Mouse (Mus musculus): ENCODE results near the gene Cops2. TPM values are rescaled to one million over a fixed set of nuclear protein-coding genes. Genes with fewer than 3 reads are reported as not detected.
A peak's percentile ranks its signal among the peaks of the same experiment; 100 is the strongest.

The Cops2 gene
- total RNA-seq, 2 experiments from 2014 or later = 97.8 to 109 TPM

DNA sequence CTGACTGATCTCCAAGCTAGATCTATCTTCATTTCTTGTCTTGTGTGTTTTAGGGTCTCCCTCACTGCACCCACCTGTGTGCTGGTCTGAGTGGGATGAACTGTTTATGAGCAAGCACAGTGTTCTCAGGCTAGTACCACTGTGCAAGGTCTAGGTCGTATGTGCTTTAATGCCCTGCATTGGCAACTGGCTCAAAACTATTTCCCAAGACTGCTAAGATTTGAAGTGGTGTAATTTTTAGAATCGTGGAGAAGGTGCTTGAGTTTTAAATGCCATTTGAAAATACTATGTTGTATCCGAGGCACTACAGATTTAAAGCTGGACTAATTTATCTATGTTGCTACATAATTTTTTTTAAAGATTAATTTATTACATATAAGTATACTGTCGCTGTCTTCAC is 31.0 kb downstream of the Cops2 start:
- no peak for DNase-seq

DNA sequence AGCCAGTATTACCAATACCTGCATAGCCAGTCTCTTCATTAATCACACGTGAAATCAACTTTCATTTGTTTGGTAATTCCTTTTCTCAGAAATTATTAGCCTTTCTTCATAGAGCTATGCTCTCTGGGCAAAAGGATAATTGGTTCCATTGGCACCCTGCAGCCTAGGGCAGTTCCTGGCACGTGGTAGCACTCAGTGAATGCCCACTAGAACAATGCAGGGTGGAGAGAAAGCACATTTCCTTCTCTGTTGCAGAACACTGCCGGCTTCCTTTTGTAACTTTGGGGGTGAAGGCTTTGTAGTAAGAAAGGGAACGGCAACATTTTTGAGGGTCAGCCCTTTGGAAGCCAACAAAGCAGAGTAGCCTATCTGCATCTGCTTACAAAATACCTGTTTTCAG is 32.7 kb downstream of the Cops2 start:
- DNase-seq = no peak

- DNase-seq = no peak
These were observed 38.5 kb downstream of the Cops2 start for GRCm38 (mm10) chr2:125820397-125820796.

DNA sequence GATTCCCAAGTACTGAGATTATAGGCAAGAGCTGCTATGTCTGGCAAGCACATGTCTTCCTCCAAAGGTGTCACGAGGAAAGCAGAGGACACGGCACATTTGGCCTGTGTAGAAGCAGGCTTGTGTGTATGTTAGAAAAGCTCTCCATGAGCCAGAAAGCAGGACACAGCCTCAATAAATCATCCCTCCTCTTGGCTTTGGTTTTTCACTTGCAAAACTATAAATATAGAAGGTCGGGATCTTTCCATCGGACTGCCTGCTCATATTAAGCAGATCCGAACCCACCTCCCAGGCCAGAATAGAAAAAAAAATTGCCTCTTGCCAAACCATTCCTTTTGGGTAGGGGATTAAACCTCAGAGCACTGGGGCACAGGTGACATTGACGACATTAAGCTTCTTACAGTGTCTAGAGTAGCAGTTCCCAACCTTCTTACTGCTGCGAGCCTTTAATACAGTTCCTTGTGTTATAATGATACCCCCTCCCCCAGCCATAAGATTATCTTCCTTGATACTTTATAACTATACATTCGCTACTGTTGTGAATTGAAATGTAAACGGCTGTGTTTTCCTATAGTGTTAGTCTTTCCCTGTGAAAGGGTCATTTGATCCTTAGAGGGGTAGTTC is 44.9 kb downstream of the Cops2 start:
- DNase-seq = no peak

DNA sequence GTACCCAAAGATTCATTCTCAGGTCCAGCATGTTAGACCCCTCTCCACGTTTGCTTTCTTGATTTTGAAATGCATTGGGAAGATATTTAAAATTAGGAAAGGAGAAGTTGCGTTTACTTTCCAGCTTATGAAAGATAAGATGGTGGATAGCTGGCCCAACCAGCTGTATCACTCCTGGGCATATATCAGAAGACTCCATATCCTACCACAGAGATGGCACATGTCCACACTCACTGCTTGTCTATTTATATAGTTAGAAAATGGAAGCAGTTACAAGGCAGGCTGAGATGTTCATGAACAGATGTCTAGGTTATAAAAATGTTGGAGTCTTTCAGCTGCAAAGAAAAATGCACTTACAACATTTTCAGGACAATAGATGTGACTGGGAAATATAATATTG is 47.6 kb downstream of the Cops2 start:
- DNase-seq = no peak

- DNase-seq = no peak
These were observed 49.4 kb downstream of the Cops2 start for GRCm38 (mm10) chr2:125809551-125809950.

- DNase-seq = no peak
These were observed 53.1 kb downstream of the Cops2 start for GRCm38 (mm10) chr2:125805826-125806225.

DNA sequence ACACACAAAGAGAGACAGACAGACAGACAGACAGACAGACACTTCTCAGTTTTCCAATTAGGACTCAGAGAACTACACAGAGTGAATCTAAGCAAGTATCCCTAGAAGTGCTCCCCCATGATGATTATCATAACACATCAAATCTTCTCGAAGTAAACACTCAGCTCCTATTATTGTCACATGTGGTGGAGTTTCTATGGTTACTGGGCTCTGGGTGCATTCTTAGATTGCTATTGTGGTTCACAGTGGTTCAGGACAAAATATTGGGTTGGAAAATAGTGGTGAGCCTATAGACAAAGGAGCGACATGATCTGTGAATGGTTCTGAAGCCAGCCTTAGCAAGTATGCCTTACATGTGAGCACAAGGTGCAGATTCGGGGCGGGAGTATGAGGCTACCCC is 57.0 kb downstream of the Cops2 start:
- DNase-seq = no peak

DNA sequence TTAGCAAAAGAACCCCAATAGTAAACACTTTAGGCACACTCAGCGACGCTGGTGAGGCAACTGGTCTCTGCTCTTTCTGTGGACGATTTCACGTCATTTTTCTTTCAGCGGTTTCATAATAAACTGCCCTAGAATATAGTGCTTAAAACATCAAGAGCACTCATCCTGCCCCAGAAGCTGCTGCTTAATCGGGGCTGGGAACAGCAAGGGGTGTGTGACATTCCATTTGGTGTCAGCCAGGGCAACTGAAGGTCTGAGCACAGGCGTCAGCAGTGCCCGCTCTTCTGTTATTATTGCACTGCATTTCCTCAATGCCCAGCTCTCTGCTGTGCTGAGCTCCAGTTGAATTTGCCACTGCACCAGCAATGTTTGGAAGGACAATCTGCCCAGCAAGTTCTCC is 57.9 kb downstream of the Cops2 start:
- no peak for DNase-seq

DNA sequence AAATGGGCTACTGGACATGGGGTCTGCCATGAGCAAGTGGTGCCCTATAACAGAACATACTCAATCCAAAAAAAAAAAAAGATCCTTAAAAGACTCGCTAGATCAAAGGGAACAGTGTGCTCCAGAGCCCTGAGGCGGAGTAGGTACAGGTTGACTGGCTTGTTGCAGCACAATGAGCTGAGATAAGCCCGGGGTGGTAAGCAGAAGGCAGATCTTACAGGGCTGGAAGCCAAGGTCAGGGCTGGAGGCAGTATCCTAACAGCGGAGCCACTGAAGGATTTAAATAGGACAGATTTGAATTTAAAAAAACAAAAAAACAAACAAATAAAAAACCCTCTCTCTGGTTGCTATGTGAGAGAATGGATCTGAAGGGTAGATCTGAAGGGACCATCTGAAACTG is 58.5 kb downstream of the Cops2 start:
- no peak for DNase-seq

DNA sequence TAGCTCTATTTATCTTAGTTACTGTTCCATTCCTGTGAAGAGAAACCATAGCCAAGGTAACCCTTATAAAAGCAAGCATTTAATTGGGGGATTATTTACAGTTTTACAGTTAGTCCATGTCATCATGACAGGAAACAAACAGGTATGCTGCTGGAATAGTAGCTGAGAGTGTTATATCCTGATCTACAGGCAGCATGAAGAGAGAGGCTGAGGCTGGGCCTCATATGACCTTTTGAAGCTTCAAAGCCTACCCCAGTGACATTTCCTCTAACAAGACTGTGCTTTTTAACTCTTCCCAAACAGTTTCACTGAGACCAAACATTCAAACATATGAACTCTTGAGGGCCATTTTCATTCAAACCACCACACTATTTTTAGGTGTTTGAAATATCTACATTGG is 61.1 kb downstream of the Cops2 start:
- DNase-seq = no peak

GRCm38 (mm10) chr2:125795118-125795517 is 63.8 kb downstream of the Cops2 start:
- no peak for DNase-seq

DNA sequence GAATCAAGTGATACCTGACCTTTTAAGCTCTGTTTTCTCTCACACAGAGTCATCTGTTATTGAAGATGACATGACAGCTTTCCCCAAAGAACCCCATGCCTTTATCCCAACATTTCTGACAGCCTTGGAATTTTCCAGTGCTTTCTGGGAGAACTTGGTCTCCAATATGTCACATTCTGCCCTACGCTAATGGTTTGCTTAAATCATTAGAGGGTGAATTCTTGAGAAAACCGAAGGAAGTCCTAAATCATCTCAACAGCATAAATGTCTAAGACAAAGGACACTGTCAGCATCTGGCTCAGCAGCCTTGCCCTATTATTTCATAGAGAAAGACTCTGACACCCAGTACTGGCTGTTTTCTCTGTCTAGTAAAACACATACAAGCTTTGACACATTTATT is 64.8 kb downstream of the Cops2 start:
- DNase-seq = no peak

- no peak for DNase-seq
These were observed 66.1 kb downstream of the Cops2 start for GRCm38 (mm10) chr2:125792879-125793261.

DNA sequence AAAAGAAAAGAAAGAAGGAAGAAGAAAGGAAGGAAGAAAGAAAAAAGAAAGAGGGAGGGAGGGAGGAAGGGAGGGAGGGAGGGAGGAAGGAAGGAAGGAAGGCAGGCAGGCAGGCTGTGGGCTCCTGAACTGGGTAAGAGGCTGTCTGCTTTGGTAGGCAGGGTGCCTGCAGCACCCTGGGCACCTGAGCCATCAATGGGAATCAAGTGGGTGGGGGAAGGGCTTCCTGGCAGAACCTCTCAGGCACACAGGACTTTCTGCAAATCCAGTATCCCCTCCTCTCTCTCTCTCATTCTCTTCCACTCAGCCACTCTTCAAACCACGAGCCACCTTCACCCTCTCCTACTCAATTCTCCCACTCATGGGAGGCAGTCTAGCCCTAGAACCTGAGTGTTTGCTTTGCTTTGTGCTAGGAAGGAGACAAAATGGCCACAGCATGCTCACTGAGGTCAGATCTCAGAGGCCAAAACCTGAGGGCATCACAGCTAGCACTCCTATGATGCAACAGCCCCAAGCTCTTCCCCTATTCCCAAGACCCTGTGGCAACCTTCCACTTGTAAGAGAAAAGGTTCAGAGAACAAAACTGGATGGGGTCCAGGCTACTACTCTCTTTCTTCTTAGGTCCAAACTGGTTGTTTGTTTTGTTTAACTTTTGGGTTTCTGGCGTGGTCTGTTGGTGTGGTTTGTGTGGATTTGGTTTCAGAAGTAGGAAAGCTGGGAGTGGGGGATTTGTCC is 66.6 kb downstream of the Cops2 start:
- no peak for DNase-seq

DNA sequence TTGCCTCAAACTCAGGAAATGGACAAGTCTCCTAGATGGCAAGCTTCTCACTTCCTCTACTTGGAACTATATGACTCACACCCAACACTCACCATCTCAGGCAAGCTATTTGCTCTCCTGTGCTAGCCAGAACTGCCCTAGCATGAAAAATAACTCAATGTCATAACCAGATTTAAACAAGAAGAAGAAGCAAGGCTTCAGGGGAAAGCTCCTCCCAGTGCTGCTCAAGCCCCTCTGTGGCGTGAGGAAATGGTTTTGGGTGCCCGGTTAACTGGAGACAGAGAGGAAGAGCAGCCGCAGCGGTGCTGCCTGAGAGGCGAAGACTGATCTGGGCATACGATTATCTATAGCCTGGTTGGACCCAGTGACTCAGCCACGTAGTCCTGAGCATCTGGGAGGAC is 67.5 kb downstream of the Cops2 start:
- no peak for DNase-seq

DNA sequence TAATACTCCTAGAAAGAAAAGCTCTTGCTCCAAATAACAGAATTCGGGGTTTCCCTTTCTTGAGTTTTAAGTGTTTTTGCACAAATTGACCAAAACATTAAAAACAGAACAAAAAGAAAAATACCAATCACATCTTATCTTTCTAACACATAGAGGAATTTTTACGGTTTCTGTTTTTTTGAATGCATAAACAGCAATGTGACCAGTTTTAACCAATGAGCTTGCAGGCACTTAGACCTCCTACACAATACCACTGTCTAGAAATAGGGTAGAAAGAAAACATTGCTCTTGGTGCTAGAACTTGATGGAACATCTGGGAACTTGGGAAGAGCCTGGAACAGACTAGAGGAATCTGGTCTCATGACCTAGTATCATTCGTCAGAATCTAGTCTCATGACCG is 68.7 kb downstream of the Cops2 start:
- no peak for DNase-seq

DNA sequence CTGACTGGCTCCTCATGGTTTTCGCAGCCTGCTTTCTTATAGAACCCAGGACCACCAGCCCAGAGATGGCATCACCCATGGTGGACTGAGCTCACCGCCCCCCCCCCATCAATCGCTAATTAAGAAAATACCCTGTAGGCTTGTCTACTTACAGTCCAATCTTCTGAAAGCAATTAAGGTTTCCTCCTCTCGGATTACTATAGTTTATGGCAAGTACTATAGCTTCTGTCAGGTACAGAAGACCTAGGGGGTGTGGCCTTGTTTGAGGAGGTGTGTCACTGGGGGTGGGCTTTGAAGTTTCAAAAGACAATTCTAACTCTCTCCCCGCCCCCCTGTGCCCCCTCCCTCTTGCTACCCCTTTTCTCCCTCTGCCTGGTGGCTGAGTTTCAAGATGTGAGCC is 69.7 kb downstream of the Cops2 start:
- DNase-seq = no peak

DNA sequence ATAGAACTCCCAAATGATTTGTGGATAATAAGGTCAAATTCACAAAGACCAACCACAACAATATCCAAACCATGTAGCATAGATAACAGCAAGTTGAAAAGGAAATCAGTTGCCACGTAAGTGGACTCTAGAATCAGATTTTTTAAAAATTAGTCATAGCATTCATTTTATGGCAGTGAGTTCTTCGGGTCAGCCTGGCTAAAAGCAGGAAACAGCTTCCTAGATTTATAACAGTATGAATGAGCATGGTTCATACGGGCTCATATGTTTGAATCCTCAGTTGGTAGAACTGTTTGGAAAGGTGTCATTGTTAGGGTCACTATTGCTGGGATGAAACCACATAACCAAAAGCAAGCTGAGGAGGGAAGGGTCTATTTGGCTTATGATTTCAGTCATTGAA is 70.2 kb downstream of the Cops2 start:
- DNase-seq = no peak

DNA sequence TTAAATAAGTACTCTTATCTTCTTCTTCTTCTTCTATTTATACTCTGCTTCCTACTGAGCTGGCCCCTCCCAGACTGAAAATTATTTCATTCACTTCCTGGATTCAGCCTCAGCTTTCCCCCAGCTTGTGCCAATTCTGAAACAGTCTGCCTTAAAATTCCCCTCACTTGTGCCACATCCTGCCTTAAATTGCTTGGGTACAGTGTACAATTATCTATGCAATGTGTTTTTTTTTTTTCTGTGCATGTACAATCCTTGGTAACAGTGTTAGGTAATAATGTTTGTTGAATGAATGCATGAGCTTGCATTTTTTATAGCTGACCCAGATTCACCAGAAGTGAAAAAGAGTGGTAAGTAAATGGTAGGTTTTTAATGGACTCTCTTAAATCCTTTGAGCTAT is 70.6 kb downstream of the Cops2 start:
- DNase-seq = no peak

DNA sequence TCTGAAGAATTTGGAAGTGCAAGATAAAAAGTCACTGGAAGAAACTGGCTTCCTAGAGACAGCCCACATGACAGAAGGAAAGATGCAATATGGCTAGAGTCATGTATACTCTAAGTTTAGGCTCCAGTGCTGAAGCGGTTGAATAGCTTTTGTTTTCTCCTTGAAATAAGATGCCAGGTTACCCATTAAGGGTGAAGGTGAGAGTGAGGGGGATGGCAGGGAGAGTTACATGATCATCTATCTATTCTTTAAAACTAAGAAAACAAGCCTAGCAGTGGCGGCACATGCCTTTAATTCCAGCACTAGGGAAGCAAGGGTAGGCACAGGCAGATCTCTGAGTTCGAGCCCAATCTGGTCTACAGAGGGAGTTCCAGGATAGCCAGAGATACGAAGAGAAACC is 73.9 kb downstream of the Cops2 start:
- DNase-seq = no peak

- DNase-seq = no peak
These were observed 74.5 kb downstream of the Cops2 start for GRCm38 (mm10) chr2:125784392-125784791.

DNA sequence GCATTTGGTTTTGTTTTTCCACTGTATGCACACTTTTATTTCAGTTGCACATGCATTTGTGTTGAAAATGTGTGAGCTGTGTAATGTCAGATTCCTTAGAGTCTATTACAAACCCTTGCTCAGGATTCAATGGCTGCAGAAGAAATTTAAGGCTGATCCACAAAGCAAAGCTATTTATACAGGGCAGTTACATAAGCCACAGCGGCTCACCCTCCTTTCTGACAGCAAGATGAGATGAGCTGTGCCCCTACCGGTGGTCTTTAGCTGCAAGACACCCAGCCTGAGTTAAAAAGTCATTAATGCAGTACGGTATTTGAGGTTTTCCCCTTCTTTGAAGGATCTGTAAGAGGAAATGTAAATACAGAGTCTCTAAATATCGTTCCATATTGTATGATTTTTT is 75.1 kb downstream of the Cops2 start:
- DNase-seq = no peak

DNA sequence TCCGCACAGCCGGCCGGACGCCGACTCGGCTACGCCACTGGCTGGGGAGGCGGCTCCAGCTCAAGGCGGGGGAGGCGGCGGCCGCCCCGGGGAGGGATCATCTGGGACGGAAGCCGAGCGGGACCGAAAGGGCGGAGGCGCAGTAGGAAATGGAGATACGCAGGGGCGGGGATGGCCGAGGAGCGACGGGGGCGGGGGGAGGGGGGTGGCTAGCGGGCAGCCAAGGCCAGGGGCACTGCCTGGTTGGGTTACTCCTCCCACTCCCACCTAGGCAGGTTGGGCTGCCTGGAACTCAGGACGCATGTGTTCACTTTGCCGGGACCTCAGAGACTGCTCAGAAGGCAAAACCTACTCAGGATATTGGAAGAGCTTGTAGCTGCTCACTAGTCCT is 76.2 kb downstream of the Cops2 start, which contains the start of gene Secisbp2l:
Gene Secisbp2l, minus strand, starts transcription at position 152 of the 391 bp plus-strand sequence.
- peak; percentile 96 for DNase-seq
